Mouse (Mus musculus): ENCODE results near the gene Ndufab1. TPM values are rescaled to one million over a fixed set of nuclear protein-coding genes. Genes with fewer than 3 reads are reported as not detected.

The Ndufab1 gene
- 567 and 632 TPM in 2 replicates for polyA plus RNA-seq (2016; fragmentation: Nextera tagmentation; extraction: Ambion mirVana)

- H3K4me2 ChIP-seq (replicated peaks): peak within 1 kb of the TSS; percentile 64
- H3K4me3 ChIP-seq: peak within 1 kb of the TSS; percentile 77
These were observed at the start of gene Ndufab1 for GRCm38 (mm10) chr7:122101747-122102244. TSS of gene Ndufab1 (minus strand) at chr7:122101886.

GRCm38 (mm10) chr7:122140991-122141390 is 39.3 kb upstream of the Ndufab1 start:
- H3K9me3 ChIP-seq: no peaks in the 10 kb centered on the region
- no peaks in the 10 kb centered on the region for H3K27me3 ChIP-seq
- H3K4me2 ChIP-seq (replicated peaks): no peak overlapping the region
- no peak for ATAC-seq (ENCODE audit: low FRiP score, low read depth)
- no peaks in the 10 kb centered on the region for H3K4me1 ChIP-seq
- no peak overlapping the region for H3K4me3 ChIP-seq
- H3K9ac ChIP-seq (replicated peaks): no peak overlapping the region
- H3K27ac ChIP-seq (replicated peaks): no peak overlapping the region
- peaks cover 93% of the 10 kb centered on the region for H3K36me3 ChIP-seq

More at GRCm38 (mm10) chr7:122101747-122102244, at the start of gene Ndufab1:
- Histone ChIP-seq H3K36me3 (peaks cover 18% of the 10 kb centered on the region), H3K9ac (replicated peaks) (peak within 1 kb of the TSS; percentile 87), H3K4me1 (peaks cover 14% of the 10 kb centered on the region), H3K27ac (replicated peaks) (peak within 1 kb of the TSS; percentile 49; the same call in 1 of the 2 replicates), H3K27me3 (no peaks in the 10 kb centered on the region), H3K9me3 (no peaks in the 10 kb centered on the region)
- 0% methylated on average over 38 of the region's 43 CpGs for WGBS
- peak; percentile 99 for ATAC-seq (ENCODE audit: low FRiP score, low read depth)

GRCm38 (mm10) chr7:122138190-122138589 is 36.5 kb upstream of the Ndufab1 start:
- no peak for ATAC-seq (ENCODE audit: low FRiP score, low read depth)
- peaks cover 85% of the 10 kb centered on the region for H3K36me3 ChIP-seq

GRCm38 (mm10) chr7:122137071-122137470 is 35.4 kb upstream of the Ndufab1 start:
- H3K36me3 ChIP-seq: peaks cover 76% of the 10 kb centered on the region
- H3K27ac ChIP-seq (replicated peaks): no peak overlapping the region
- ATAC-seq (ENCODE audit: low FRiP score, low read depth): no peak

More at GRCm38 (mm10) chr7:122138190-122138589, 36.5 kb upstream of the Ndufab1 start:
- Histone ChIP-seq H3K27me3 (no peaks in the 10 kb centered on the region), H3K4me3 (no peak overlapping the region), H3K27ac (replicated peaks) (no peak overlapping the region), H3K4me2 (replicated peaks) (no peak overlapping the region), H3K9me3 (no peaks in the 10 kb centered on the region), H3K4me1 (peaks cover 7% of the 10 kb centered on the region), H3K9ac (replicated peaks) (no peak overlapping the region)
- WGBS: 97% methylated on average over 5 of the region's 5 CpGs

GRCm38 (mm10) chr7:122135070-122135469 is 33.4 kb upstream of the Ndufab1 start:
- peaks cover 57% of the 10 kb centered on the region for H3K36me3 ChIP-seq
- H3K9ac ChIP-seq (replicated peaks): no peak overlapping the region
- H3K27me3 ChIP-seq: no peaks in the 10 kb centered on the region
- no peaks in the 10 kb centered on the region for H3K9me3 ChIP-seq
- no peak for ATAC-seq (ENCODE audit: low FRiP score, low read depth)
- H3K27ac ChIP-seq (replicated peaks): no peak overlapping the region
- H3K4me1 ChIP-seq: peaks cover 14% of the 10 kb centered on the region
- 73% methylated on average over 10 of the region's 10 CpGs for WGBS
- H3K4me3 ChIP-seq: no peak overlapping the region
- no peak overlapping the region for H3K4me2 ChIP-seq (replicated peaks)

More at GRCm38 (mm10) chr7:122137071-122137470, 35.4 kb upstream of the Ndufab1 start:
- H3K9me3 ChIP-seq: no peaks in the 10 kb centered on the region
- H3K4me1 ChIP-seq: peaks cover 11% of the 10 kb centered on the region
- H3K4me2 ChIP-seq (replicated peaks): no peak overlapping the region
- no peak overlapping the region for H3K4me3 ChIP-seq
- H3K9ac ChIP-seq (replicated peaks): no peak overlapping the region
- H3K27me3 ChIP-seq: no peaks in the 10 kb centered on the region

- peak overlapping the region; percentile 73; the same call in 1 of the 2 replicates for H3K27ac ChIP-seq (replicated peaks)
- ATAC-seq (ENCODE audit: low FRiP score, low read depth): no peak
- WGBS: 18% methylated on average over 8 of the region's 8 CpGs
- H3K9me3 ChIP-seq: no peaks in the 10 kb centered on the region
- no peaks in the 10 kb centered on the region for H3K27me3 ChIP-seq
- peak overlapping the region; percentile 86 for H3K4me3 ChIP-seq
- peaks cover 14% of the 10 kb centered on the region for H3K4me1 ChIP-seq
- peak overlapping the region; percentile 85 for H3K4me2 ChIP-seq (replicated peaks)
- peak overlapping the region; percentile 81 for H3K9ac ChIP-seq (replicated peaks)
- H3K36me3 ChIP-seq: peaks cover 45% of the 10 kb centered on the region
These were observed 31.6 kb upstream of the Ndufab1 start for GRCm38 (mm10) chr7:122133338-122133625.

GRCm38 (mm10) chr7:122132497-122133337 is 31.0 kb upstream of the Ndufab1 start, which contains the start of the genes Palb2 and Dctn5:
TSS of gene Palb2 (minus strand) at chr7:122132985.
TSS of gene Dctn5 (plus strand) at chr7:122133041.
- peak; percentile 97 for ATAC-seq (ENCODE audit: low FRiP score, low read depth)
- WGBS: under 1% methylated on average over 54 of the region's 54 CpGs

GRCm38 (mm10) chr7:122131834-122132233 is 30.1 kb upstream of the Ndufab1 start:
- peak overlapping the region; percentile 81; the same call in 1 of the 2 replicates for H3K9ac ChIP-seq (replicated peaks)
- no peaks in the 10 kb centered on the region for H3K27me3 ChIP-seq
- peaks cover 45% of the 10 kb centered on the region for H3K36me3 ChIP-seq
- H3K9me3 ChIP-seq: no peaks in the 10 kb centered on the region
- H3K27ac ChIP-seq (replicated peaks): no peak overlapping the region
- peaks cover 14% of the 10 kb centered on the region for H3K4me1 ChIP-seq
- no peak for ATAC-seq (ENCODE audit: low FRiP score, low read depth)
- peak overlapping the region; percentile 86 for H3K4me3 ChIP-seq
- peak overlapping the region; percentile 85 for H3K4me2 ChIP-seq (replicated peaks)

More at GRCm38 (mm10) chr7:122132497-122133337, 31.0 kb upstream of the Ndufab1 start, which contains the start of the genes Palb2 and Dctn5:
- Histone ChIP-seq H3K4me3 (peak within 1 kb of the TSS; percentile 86), H3K9me3 (no peaks in the 10 kb centered on the region), H3K4me1 (peaks cover 14% of the 10 kb centered on the region), H3K36me3 (peaks cover 45% of the 10 kb centered on the region), H3K27me3 (no peaks in the 10 kb centered on the region), H3K27ac (replicated peaks) (peak within 1 kb of the TSS; percentile 73), H3K9ac (replicated peaks) (peak within 1 kb of the TSS; percentile 81), H3K4me2 (replicated peaks) (peak within 1 kb of the TSS; percentile 85)

GRCm38 (mm10) chr7:122126946-122127345 is 25.3 kb upstream of the Ndufab1 start:
- Histone ChIP-seq H3K27ac (replicated peaks) (no peak overlapping the region), H3K9ac (replicated peaks) (no peak overlapping the region), H3K9me3 (no peaks in the 10 kb centered on the region), H3K36me3 (peaks cover 59% of the 10 kb centered on the region), H3K27me3 (no peaks in the 10 kb centered on the region), H3K4me2 (replicated peaks) (no peak overlapping the region), H3K4me1 (peaks cover 2% of the 10 kb centered on the region; the same call in 1 of the 2 replicates), H3K4me3 (no peak overlapping the region)
- WGBS: 95% methylated on average over 11 of the region's 11 CpGs
- no peak for ATAC-seq (ENCODE audit: low FRiP score, low read depth)

- Histone ChIP-seq H3K27me3 (no peaks in the 10 kb centered on the region), H3K27ac (replicated peaks) (no peak overlapping the region), H3K36me3 (peaks cover 70% of the 10 kb centered on the region), H3K9ac (replicated peaks) (no peak overlapping the region), H3K9me3 (no peaks in the 10 kb centered on the region), H3K4me1 (no peaks in the 10 kb centered on the region), H3K4me3 (no peak overlapping the region), H3K4me2 (replicated peaks) (no peak overlapping the region)
- 66% methylated on average over 8 of the region's 8 CpGs for WGBS
- no peak for ATAC-seq (ENCODE audit: low FRiP score, low read depth)
These were observed 23.9 kb upstream of the Ndufab1 start for GRCm38 (mm10) chr7:122125636-122126035.

GRCm38 (mm10) chr7:122123518-122123917 is 21.8 kb upstream of the Ndufab1 start:
- Histone ChIP-seq H3K27me3 (no peaks in the 10 kb centered on the region), H3K4me3 (no peak overlapping the region), H3K4me1 (no peaks in the 10 kb centered on the region), H3K9ac (replicated peaks) (no peak overlapping the region), H3K36me3 (peaks cover 78% of the 10 kb centered on the region), H3K4me2 (replicated peaks) (no peak overlapping the region), H3K9me3 (no peaks in the 10 kb centered on the region), H3K27ac (replicated peaks) (no peak overlapping the region)
- WGBS: 91% methylated on average over 4 of the region's 4 CpGs
- no peak for ATAC-seq (ENCODE audit: low FRiP score, low read depth)

GRCm38 (mm10) chr7:122108206-122108605 is 6.5 kb upstream of the Ndufab1 start:
- 98% methylated on average over 6 of the region's 6 CpGs for WGBS
- no peaks in the 10 kb centered on the region for H3K9me3 ChIP-seq
- no peak overlapping the region for H3K9ac ChIP-seq (replicated peaks)
- H3K27ac ChIP-seq (replicated peaks): no peak overlapping the region
- H3K27me3 ChIP-seq: no peaks in the 10 kb centered on the region
- H3K4me3 ChIP-seq: no peak overlapping the region
- H3K36me3 ChIP-seq: peaks cover 27% of the 10 kb centered on the region
- ATAC-seq (ENCODE audit: low FRiP score, low read depth): no peak
- H3K4me1 ChIP-seq: no peaks in the 10 kb centered on the region
- no peak overlapping the region for H3K4me2 ChIP-seq (replicated peaks)

Measured in midbrain, embryonic 12.5 days (tissue).